Mouse (Mus musculus) neural tube, embryonic 14.5 days (tissue): ENCODE results near the gene Rapgefl1. TPM values are rescaled to one million over a fixed set of nuclear protein-coding genes. Genes with fewer than 3 reads are reported as not detected.

Experiments used
- ATAC-seq: fragments of 200-750 bp; cut with Nextera tagmentation; 2 replicates; pipeline ENCODE4 v1.8.0; 2017; ENCODE audit warnings: low read depth, mild to moderate bottlenecking, moderate TSS enrichment, moderate library complexity
- H3K27ac ChIP-seq: fragments of 300-500 bp; sonication (generic); 2 replicates; pipeline ENCODE4 v1.5.1; 2014; ENCODE audit warnings: low read depth, mild to moderate bottlenecking, control low read depth, low read length, moderate library complexity, mixed read lengths
- H3K27me3 ChIP-seq: fragments of 300-500 bp; sonication (generic); 2 replicates; pipeline ENCODE4 v1.6.1; 2014; ENCODE audit warnings: low read length; ENCODE audit not compliant: control insufficient read depth, insufficient read depth
- H3K36me3 ChIP-seq: fragments of 300-500 bp; sonication (generic); 2 replicates; pipeline ENCODE4 v1.6.1; 2014; ENCODE audit warnings: low read length, mixed read lengths; ENCODE audit not compliant: control insufficient read depth, insufficient read depth
- H3K4me1 ChIP-seq: fragments of 300-500 bp; sonication (generic); 2 replicates; pipeline ENCODE4 v1.6.1; 2014; ENCODE audit warnings: low read length; ENCODE audit not compliant: control insufficient read depth, insufficient read depth
- H3K4me2 ChIP-seq: fragments of 300-500 bp; sonication (generic); 2 replicates; pipeline ENCODE4 v1.6.1; 2014; ENCODE audit warnings: mild to moderate bottlenecking, low read depth, low read length, control low read depth
- H3K4me3 ChIP-seq: fragments of 300-500 bp; sonication (generic); 2 replicates; pipeline ENCODE4 v1.5.1; 2014; ENCODE audit warnings: low read depth, low read length, control low read depth, mixed read lengths
- H3K9ac ChIP-seq: fragments of 300-500 bp; sonication (generic); replicated peaks from 2 replicates; pipeline ENCODE4 v1.6.1; 2014; ENCODE audit warnings: low read depth, mild to moderate bottlenecking, control low read depth, low read length, mixed read lengths
- H3K9me3 ChIP-seq: fragments of 300-500 bp; sonication (generic); 2 replicates; pipeline ENCODE4 v1.6.1; 2016; ENCODE audit warnings: low read length; ENCODE audit not compliant: control insufficient read depth
- WGBS: fragments of 180-500 bp; shearing (Covaris S2); extraction: QIAGEN DNeasy Blood & Tissue Kit; methylation state at CpG from one replicate; pipeline ENCODE4 v1.1.7; 2014; 5-methylcytosine and 5-hydroxymethylcytosine counted together
- polyA plus RNA-seq: library from polyadenylated mRNA; unstranded; fragments of >200 nt; fragmentation: Nextera tagmentation; extraction: Ambion mirVana; gene quantifications from 2 replicates; pipeline ENCODE4 v1.2.1, GENCODE M21; 2014

Rapgefl1 gene
- polyA plus RNA-seq, 1 experiment from 2014 or later, result 18.6 TPM

- peak within 1 kb of the TSS; percentile 90 for H3K27ac ChIP-seq
- WGBS, result 6% methylated on average over 41 of the region's 41 CpGs
- peak within 1 kb of the TSS; percentile 56 for H3K4me3 ChIP-seq
- H3K36me3 ChIP-seq, result no peaks in the 10 kb centered on the region
- peak; percentile 91 for ATAC-seq
- H3K4me1 ChIP-seq, result peaks cover 8% of the 10 kb centered on the region; the same call in 1 of the 2 replicates
- H3K27me3 ChIP-seq, result no peaks in the 10 kb centered on the region
- H3K9me3 ChIP-seq, result no peaks in the 10 kb centered on the region
- peak within 1 kb of the TSS; percentile 74 for H3K9ac ChIP-seq
- H3K4me2 ChIP-seq, result peak within 1 kb of the TSS; percentile 65
Observed at GRCm38 (mm10) chr11:98863028-98863750, 26.6 kb downstream of the Rapgefl1 start, which contains the start of gene Wipf2. TSS of gene Wipf2 (plus strand) at chr11:98863638.

DNA sequence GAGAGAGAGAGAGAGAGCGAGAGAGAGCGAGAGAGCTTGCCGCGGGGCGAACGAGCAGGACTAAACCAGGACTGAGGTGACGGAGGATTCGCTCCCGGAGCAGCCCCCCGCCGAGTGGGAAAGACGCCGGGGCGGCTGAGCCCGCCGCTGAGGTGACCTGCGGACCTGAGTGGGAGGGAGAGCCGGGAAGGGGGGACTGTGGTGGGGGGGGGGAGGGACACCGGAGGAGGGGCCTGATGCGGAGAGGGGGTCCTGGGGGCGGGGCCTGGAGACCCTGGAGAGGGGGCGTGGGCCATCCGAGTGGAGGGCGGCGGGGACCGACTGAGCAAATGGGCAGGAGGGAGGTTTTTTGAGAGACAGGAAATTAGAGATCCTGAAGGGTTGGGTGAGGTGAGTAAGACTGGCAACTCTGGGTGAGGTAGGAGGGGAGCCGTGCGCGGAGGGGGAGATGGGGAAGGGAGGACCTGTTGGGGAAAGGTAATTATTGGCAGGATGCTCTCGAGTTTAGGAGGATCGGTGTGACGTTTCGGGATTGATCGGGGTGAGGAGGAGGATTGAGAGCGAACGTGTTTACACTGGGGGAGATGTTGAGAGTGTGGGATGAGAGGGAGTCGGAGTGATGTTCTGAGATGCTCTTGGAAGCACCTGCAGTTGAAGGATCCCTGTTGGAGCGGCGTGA is 27.3 kb downstream of the Rapgefl1 start:
- no peaks in the 10 kb centered on the region for H3K9me3 ChIP-seq
- H3K4me1 ChIP-seq, result peaks cover 8% of the 10 kb centered on the region; the same call in 1 of the 2 replicates
- peak overlapping the region; percentile 65 for H3K4me2 ChIP-seq
- 0% methylated on average over 31 of the region's 39 CpGs for WGBS
- ATAC-seq, result peak; percentile 73
- H3K4me3 ChIP-seq, result peak overlapping the region; percentile 56
- peaks cover 4% of the 10 kb centered on the region; the same call in 1 of the 2 replicates for H3K36me3 ChIP-seq
- H3K27me3 ChIP-seq, result no peaks in the 10 kb centered on the region
- peak overlapping the region; percentile 74 for H3K9ac ChIP-seq
- H3K27ac ChIP-seq, result peak overlapping the region; percentile 90

GRCm38 (mm10) chr11:98867293-98867692 is 30.7 kb downstream of the Rapgefl1 start:
- H3K36me3 ChIP-seq, result peaks cover 8% of the 10 kb centered on the region; the same call in 1 of the 2 replicates
- H3K27ac ChIP-seq, result no peak overlapping the region
- no peak overlapping the region for H3K4me3 ChIP-seq
- no peak overlapping the region for H3K9ac ChIP-seq
- H3K4me1 ChIP-seq, result peaks cover 8% of the 10 kb centered on the region; the same call in 1 of the 2 replicates
- peak; percentile 12; the same call in 1 of the 2 replicates for ATAC-seq
- H3K27me3 ChIP-seq, result no peaks in the 10 kb centered on the region
- WGBS, result 42% methylated on average over 12 of the region's 12 CpGs
- H3K4me2 ChIP-seq, result no peak overlapping the region
- no peaks in the 10 kb centered on the region for H3K9me3 ChIP-seq

GRCm38 (mm10) chr11:98869906-98870305 is 33.3 kb downstream of the Rapgefl1 start:
- no peak for ATAC-seq
- Histone ChIP-seq H3K9me3 (no peaks in the 10 kb centered on the region), H3K36me3 (peaks cover 8% of the 10 kb centered on the region; the same call in 1 of the 2 replicates), H3K4me2 (no peak overlapping the region), H3K27me3 (no peaks in the 10 kb centered on the region), H3K4me3 (no peak overlapping the region), H3K9ac (no peak overlapping the region), H3K4me1 (no peaks in the 10 kb centered on the region), H3K27ac (no peak overlapping the region)
- WGBS, result 96% methylated on average over 8 of the region's 8 CpGs

- H3K9ac ChIP-seq, result no peak overlapping the region
- no peaks in the 10 kb centered on the region for H3K27me3 ChIP-seq
- no peak for ATAC-seq
- H3K36me3 ChIP-seq, result peaks cover 8% of the 10 kb centered on the region; the same call in 1 of the 2 replicates
- no peaks in the 10 kb centered on the region for H3K4me1 ChIP-seq
- 82% methylated on average over 5 of the region's 5 CpGs for WGBS
- H3K4me3 ChIP-seq, result no peak overlapping the region
- no peaks in the 10 kb centered on the region for H3K9me3 ChIP-seq
- no peak overlapping the region for H3K27ac ChIP-seq
- H3K4me2 ChIP-seq, result no peak overlapping the region
Observed at GRCm38 (mm10) chr11:98870791-98871190, 34.2 kb downstream of the Rapgefl1 start.

- Histone ChIP-seq H3K27ac (no peak overlapping the region), H3K4me3 (no peak overlapping the region), H3K27me3 (no peaks in the 10 kb centered on the region), H3K4me2 (no peak overlapping the region), H3K9ac (no peak overlapping the region), H3K36me3 (peaks cover 8% of the 10 kb centered on the region; the same call in 1 of the 2 replicates), H3K9me3 (no peaks in the 10 kb centered on the region), H3K4me1 (no peaks in the 10 kb centered on the region)
- ATAC-seq, result no peak
- 72% methylated on average over 4 of the region's 4 CpGs for WGBS
Observed at GRCm38 (mm10) chr11:98871416-98871815, 34.8 kb downstream of the Rapgefl1 start.

- no peaks in the 10 kb centered on the region for H3K9me3 ChIP-seq
- WGBS, result 72% methylated on average over 4 of the region's 4 CpGs
- no peaks in the 10 kb centered on the region for H3K27me3 ChIP-seq
- no peak overlapping the region for H3K4me2 ChIP-seq
- H3K4me1 ChIP-seq, result no peaks in the 10 kb centered on the region
- H3K4me3 ChIP-seq, result no peak overlapping the region
- no peak overlapping the region for H3K9ac ChIP-seq
- peaks cover 8% of the 10 kb centered on the region; the same call in 1 of the 2 replicates for H3K36me3 ChIP-seq
- H3K27ac ChIP-seq, result no peak overlapping the region
- no peak for ATAC-seq
Observed at GRCm38 (mm10) chr11:98872040-98872439, 35.5 kb downstream of the Rapgefl1 start.

DNA sequence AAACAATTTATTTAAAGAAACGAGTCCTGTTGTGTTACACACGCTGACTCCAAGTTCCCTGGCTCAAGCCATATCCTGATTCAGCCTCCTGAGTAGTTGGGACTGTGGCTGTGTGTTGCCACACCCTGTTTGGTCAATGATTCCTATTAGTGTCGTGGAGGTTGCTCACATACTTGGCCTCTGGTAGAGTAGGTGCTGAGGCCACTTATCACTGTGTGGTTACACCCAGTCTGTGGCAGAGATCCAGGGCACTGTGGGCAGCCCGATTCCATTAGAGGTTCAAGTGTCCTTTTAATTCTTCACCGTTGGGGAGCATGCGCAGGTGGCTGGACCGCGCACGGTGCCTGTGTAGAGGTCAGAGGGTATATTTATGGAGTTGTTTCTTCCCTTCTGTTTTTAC is 37.3 kb downstream of the Rapgefl1 start:
- Histone ChIP-seq H3K27ac (no peak overlapping the region), H3K4me2 (no peak overlapping the region), H3K4me1 (no peaks in the 10 kb centered on the region), H3K36me3 (peaks cover 3% of the 10 kb centered on the region; the same call in 1 of the 2 replicates), H3K9me3 (no peaks in the 10 kb centered on the region), H3K27me3 (no peaks in the 10 kb centered on the region), H3K4me3 (no peak overlapping the region), H3K9ac (no peak overlapping the region)
- no peak for ATAC-seq
- 95% methylated on average over 9 of the region's 9 CpGs for WGBS

DNA sequence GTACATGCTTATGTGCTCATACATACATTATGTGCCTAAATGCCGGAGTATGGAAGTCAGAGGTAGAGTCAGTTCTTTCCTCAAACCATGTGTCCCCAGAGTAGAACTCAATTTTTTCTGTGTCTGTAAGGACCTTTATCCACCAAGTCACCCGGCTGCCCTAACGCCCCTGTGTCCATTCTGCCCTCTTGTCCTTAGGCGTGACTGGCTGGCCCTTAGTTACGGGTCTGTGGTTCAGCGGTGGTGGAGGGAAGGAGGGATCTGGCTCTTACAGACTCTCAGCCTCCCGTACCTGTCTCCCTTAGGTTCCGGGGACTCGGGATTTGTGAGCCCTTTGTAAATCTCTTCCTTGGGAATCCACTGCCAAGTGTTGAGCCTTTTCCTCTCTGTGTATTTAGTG is 40.4 kb downstream of the Rapgefl1 start:
- H3K36me3 ChIP-seq, result 0 out of 2 replicates have a peak, but pooled peaks cover under 1% of the 10 kb centered on the region
- no peaks in the 10 kb centered on the region for H3K9me3 ChIP-seq
- no peak overlapping the region for H3K4me3 ChIP-seq
- no peak overlapping the region for H3K4me2 ChIP-seq
- H3K27ac ChIP-seq, result no peak overlapping the region
- no peak for ATAC-seq
- H3K9ac ChIP-seq, result no peak overlapping the region
- H3K4me1 ChIP-seq, result no peaks in the 10 kb centered on the region
- 76% methylated on average over 9 of the region's 9 CpGs for WGBS
- no peaks in the 10 kb centered on the region for H3K27me3 ChIP-seq
